Mouse (Mus musculus) C2C12 (cell line): ENCODE results near the gene March7.

ENCODE experiments used
- CEBPB ChIP-seq: IDR thresholded peaks from one replicate; pipeline ENCODE4 v1.6.1; 2011; ENCODE audit warnings: low read depth, mild to moderate bottlenecking, control low read depth, moderate library complexity
- CTCF ChIP-seq: IDR thresholded peaks from one replicate; pipeline ENCODE4 v1.5.1; 2011; ENCODE audit not compliant: control insufficient read depth, insufficient read depth, insufficient read length
- MYOG ChIP-seq: IDR thresholded peaks from one replicate; pipeline ENCODE4 v1.6.1; 2011; ENCODE audit not compliant: control insufficient read depth, insufficient read length; ENCODE audit errors: extremely low read depth
- USF1 ChIP-seq: IDR thresholded peaks from one replicate; pipeline ENCODE4 v1.6.1; 2011; ENCODE audit warnings: low read depth, mild to moderate bottlenecking, control low read depth, moderate library complexity

GRCm38 (mm10) chr2:60291381-60291780 is 81.7 kb downstream of the March7 start:
- TF ChIP-seq CTCF (no peak), USF1 (no peak), CEBPB (no peak), MYOG (no peak)
